Mouse (Mus musculus) kidney, adult 2 months (tissue): ENCODE data around the gene Bckdk.

ENCODE experiments used
- CTCF ChIP-seq: fragments of 200-500 bp; conservative IDR thresholded peaks from 2 replicates; pipeline ENCODE4 v1.5.1; 2011; ENCODE audit warnings: low read depth, mild to moderate bottlenecking, control low read depth, low read length, moderate library complexity, mixed read lengths; ENCODE audit not compliant: insufficient read depth, insufficient read length
- POLR2A ChIP-seq: fragments of 200-500 bp; IDR thresholded peaks from one replicate; pipeline ENCODE4 v1.6.1; 2011; ENCODE audit warnings: low read depth, low read length, control low read depth

DNA sequence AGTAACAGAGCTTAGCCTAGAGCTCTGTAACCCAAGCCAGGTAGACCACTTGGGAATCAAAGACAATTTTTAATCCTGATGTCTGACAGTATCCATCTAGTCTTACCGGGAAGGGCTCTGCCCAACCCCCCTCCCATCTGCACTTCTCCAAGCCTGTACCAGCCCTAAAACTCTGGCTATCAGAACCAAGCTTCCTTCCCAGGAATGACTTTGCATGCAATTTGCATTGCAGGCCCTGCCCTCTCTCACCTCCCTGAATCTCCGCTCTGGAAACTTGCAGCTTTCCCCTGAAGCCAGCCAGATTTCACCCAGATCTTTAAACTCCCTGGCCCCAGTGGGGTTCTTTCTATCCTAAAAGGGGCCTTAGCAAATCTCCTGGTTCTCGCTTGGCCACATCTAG, 16.1 kb upstream of the Bckdk start:
- TF ChIP-seq POLR2A, result no peak
- no peak for TF ChIP-seq CTCF
